Mouse (Mus musculus): Measurements from ENCODE around the gene Pde1a.

Gene Pde1a

GRCm38 (mm10) chr2:80046751-80047513 is 82.3 kb downstream of the Pde1a start:
- DNase-seq (ENCODE audit: low read depth) = peak; percentile 5

GRCm38 (mm10) chr2:80038642-80039445 is 90.4 kb downstream of the Pde1a start:
- no peak for DNase-seq (ENCODE audit: low read depth)

GRCm38 (mm10) chr2:80037971-80038370 is 91.3 kb downstream of the Pde1a start:
- DNase-seq (ENCODE audit: low read depth) = no peak

GRCm38 (mm10) chr2:80029051-80029450 is 100.2 kb downstream of the Pde1a start:
- no peak for DNase-seq (ENCODE audit: low read depth)

GRCm38 (mm10) chr2:80026053-80026452 is 103.2 kb downstream of the Pde1a start:
- no peak for DNase-seq (ENCODE audit: low read depth)

GRCm38 (mm10) chr2:80025597-80025996 is 103.7 kb downstream of the Pde1a start:
- DNase-seq (ENCODE audit: low read depth) = peak; percentile 3

- DNase-seq (ENCODE audit: low read depth) = peak; percentile 10
These were observed 104.2 kb downstream of the Pde1a start for GRCm38 (mm10) chr2:80025038-80025437.

- DNase-seq (ENCODE audit: low read depth) = no peak
These were observed 115.1 kb downstream of the Pde1a start for GRCm38 (mm10) chr2:80014161-80014560.

GRCm38 (mm10) chr2:80013060-80013459 is 116.2 kb downstream of the Pde1a start:
- no peak for DNase-seq (ENCODE audit: low read depth)

GRCm38 (mm10) chr2:79999168-79999567 is 130.1 kb downstream of the Pde1a start:
- no peak for DNase-seq (ENCODE audit: low read depth)

- no peak for DNase-seq (ENCODE audit: low read depth)
These were observed 130.8 kb downstream of the Pde1a start for GRCm38 (mm10) chr2:79998460-79998859.

- DNase-seq (ENCODE audit: low read depth) = no peak
These were observed 137.6 kb downstream of the Pde1a start for GRCm38 (mm10) chr2:79991642-79992041.

GRCm38 (mm10) chr2:79983778-79984177 is 145.5 kb downstream of the Pde1a start:
- DNase-seq (ENCODE audit: low read depth) = no peak

GRCm38 (mm10) chr2:79983222-79983632 is 146.0 kb downstream of the Pde1a start:
- DNase-seq (ENCODE audit: low read depth) = no peak

- DNase-seq (ENCODE audit: low read depth) = no peak
These were observed 147.5 kb downstream of the Pde1a start for GRCm38 (mm10) chr2:79981781-79982180.

GRCm38 (mm10) chr2:79978992-79979391 is 150.3 kb downstream of the Pde1a start:
- peak; percentile 48 for DNase-seq (ENCODE audit: low read depth)

- DNase-seq (ENCODE audit: low read depth) = no peak
These were observed 152.0 kb downstream of the Pde1a start for GRCm38 (mm10) chr2:79977259-79977658.

GRCm38 (mm10) chr2:79975947-79976346 is 153.3 kb downstream of the Pde1a start:
- no peak for DNase-seq (ENCODE audit: low read depth)

- DNase-seq (ENCODE audit: low read depth) = no peak
These were observed 157.0 kb downstream of the Pde1a start for GRCm38 (mm10) chr2:79972271-79972670.

- no peak for DNase-seq (ENCODE audit: low read depth)
These were observed 159.7 kb downstream of the Pde1a start for GRCm38 (mm10) chr2:79969594-79969993.

GRCm38 (mm10) chr2:79966681-79967506 is 162.4 kb downstream of the Pde1a start:
- DNase-seq (ENCODE audit: low read depth) = no peak

- no peak for DNase-seq (ENCODE audit: low read depth)
These were observed 163.2 kb downstream of the Pde1a start for GRCm38 (mm10) chr2:79966086-79966485.

All from 416B (cell line).